Mouse (Mus musculus) hindbrain, embryonic 11.5 days (tissue): Measurements from ENCODE around the gene Cmss1. TPM values are rescaled to one million over a fixed set of nuclear protein-coding genes. Genes with fewer than 3 reads are reported as not detected.

Experiments
- ATAC-seq: fragments of 200-750 bp; cut with Nextera tagmentation; 2 replicates; pipeline ENCODE4 v1.8.0; 2017; ENCODE audit warnings: mild to moderate bottlenecking, moderate TSS enrichment, moderate library complexity; ENCODE audit not compliant: low FRiP score
- DNase-seq: peaks from one replicate; pipeline ENCODE4 v3.0.0-alpha.2; 2015; ENCODE audit warnings: low spot score
- H3K27ac ChIP-seq: fragments of 300-500 bp; sonication (generic); 2 replicates; pipeline ENCODE4 v1.5.1; 2014; ENCODE audit warnings: mild to moderate bottlenecking, low read depth, low read length
- H3K27me3 ChIP-seq: fragments of 300-500 bp; sonication (generic); 2 replicates; pipeline ENCODE4 v1.6.1; 2014; ENCODE audit warnings: mild to moderate bottlenecking, low read length, moderate library complexity, mixed read lengths; ENCODE audit not compliant: control insufficient read depth, insufficient read depth
- H3K36me3 ChIP-seq: fragments of 300-500 bp; sonication (generic); 2 replicates; pipeline ENCODE4 v1.6.1; 2014; ENCODE audit warnings: mild to moderate bottlenecking, low read length, moderate library complexity, mixed read lengths; ENCODE audit not compliant: control insufficient read depth, insufficient read depth
- H3K4me1 ChIP-seq: fragments of 300-500 bp; sonication (generic); replicated peaks from 2 replicates; pipeline ENCODE4 v1.6.1; 2014; ENCODE audit warnings: low read length, mixed read lengths; ENCODE audit not compliant: control insufficient read depth, insufficient read depth
- H3K4me2 ChIP-seq: fragments of 300-500 bp; sonication (generic); replicated peaks from 2 replicates; pipeline ENCODE4 v1.6.1; 2014; ENCODE audit warnings: mild to moderate bottlenecking, low read depth, low read length
- H3K4me3 ChIP-seq: fragments of 300-500 bp; sonication (generic); 2 replicates; pipeline ENCODE4 v1.5.1; 2014; ENCODE audit warnings: low read depth, low read length
- H3K9ac ChIP-seq: fragments of 300-500 bp; sonication (generic); 2 replicates; pipeline ENCODE4 v1.6.1; 2014; ENCODE audit warnings: low read depth, low read length
- H3K9me3 ChIP-seq: fragments of 300-500 bp; sonication (generic); 2 replicates; pipeline ENCODE4 v1.6.1; 2016; ENCODE audit warnings: low read length; ENCODE audit not compliant: control insufficient read depth
- WGBS: fragments of 180-500 bp; shearing (Covaris S2); extraction: QIAGEN DNeasy Blood & Tissue Kit; methylation state at CpG from one replicate; pipeline ENCODE4 v1.1.7; 2014; 5-methylcytosine and 5-hydroxymethylcytosine counted together
- polyA plus RNA-seq: library from polyadenylated mRNA; unstranded; fragments of >200 nt; fragmentation: Nextera tagmentation; extraction: Ambion mirVana; gene quantifications from 2 replicates; pipeline ENCODE4 v1.2.1, GENCODE M21; 2014

The Cmss1 gene
- polyA plus RNA-seq, 1 experiment from 2014 or later, result 51.1 TPM

DNA sequence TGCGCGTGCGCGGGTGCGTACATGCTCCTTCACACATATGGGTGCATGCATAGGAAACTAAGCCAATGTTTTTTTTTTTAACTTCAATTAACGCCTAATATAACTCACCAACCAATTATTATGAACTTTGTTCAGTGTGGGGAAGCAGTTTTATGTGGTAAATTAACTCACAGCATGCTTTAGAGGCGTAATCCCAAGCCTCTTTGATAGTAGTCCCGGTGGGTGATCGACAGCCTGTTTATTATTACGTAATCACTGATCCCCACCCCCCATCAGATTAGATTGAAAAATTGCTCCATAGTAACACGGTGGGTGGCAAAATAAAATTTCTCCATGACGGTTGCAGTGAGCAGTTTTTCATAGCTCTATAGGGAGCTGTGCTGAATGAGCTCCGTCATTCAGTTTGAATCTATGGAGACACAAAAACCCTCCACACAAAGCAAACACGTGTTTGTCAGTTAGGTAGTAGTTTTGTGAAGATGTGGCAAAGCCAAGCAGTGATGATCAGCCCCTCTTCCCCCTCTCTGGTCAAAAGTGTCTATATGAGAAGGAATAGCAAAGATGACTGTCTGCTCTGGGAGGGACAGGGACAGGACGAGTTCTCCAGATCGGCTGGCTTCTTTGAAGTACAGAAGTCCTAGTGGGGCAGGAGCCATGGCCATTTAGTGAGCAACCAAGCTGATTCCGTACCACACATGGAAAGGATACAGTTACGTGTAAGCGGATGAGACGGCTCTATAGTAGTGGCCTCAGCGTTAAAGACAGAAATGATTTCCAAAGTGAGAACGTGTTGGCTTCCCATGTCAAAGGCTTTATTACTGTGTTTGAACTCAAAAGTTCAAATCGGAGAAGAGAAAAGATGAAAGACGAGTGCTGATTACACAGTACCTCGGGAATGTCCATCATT, 303.6 kb downstream of the Cmss1 start:
- Histone ChIP-seq H3K9ac (no peak overlapping the region), H3K4me1 (0 out of 2 replicates have a peak, but pooled peaks cover 3% of the 10 kb centered on the region), H3K36me3 (no peaks in the 10 kb centered on the region), H3K4me3 (no peak overlapping the region), H3K27ac (no peak overlapping the region), H3K4me2 (no peak overlapping the region), H3K27me3 (no peaks in the 10 kb centered on the region), H3K9me3 (no peaks in the 10 kb centered on the region)
- ATAC-seq (no peak), DNase-seq (no peak)
- WGBS, result 75% methylated on average over 25 of the region's 25 CpGs

DNA sequence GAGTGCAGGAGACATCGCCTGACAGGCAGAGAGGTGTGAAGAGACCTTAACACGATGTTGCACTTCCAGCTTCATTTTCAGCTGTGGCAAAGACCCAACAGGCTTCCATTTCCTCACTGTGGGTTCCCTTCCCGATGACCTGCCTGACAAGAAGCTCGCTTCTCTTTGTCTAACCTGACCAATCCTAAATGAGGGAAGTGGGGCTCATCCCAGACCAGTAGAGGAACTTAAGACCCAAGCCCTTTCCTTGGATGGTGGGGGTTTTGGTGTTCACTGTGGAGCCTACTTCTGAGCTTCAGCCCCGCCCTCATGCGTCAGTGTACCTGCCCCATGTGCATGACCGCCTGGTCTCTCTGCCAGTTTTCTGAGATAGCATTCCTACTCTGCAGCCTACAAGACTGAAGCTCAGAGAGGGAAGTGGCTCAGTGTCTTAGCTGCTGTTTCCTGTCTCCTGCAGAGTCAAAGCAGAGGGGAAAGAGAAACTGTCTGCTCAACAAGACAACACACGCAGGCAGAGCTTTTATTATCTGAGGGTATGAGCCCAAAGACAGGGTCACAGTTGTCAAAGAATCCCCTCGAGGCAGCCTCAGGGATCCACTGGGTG, 305.1 kb downstream of the Cmss1 start:
- no peak overlapping the region for H3K4me2 ChIP-seq
- no peak for DNase-seq
- H3K4me1 ChIP-seq, result 0 out of 2 replicates have a peak, but pooled peaks cover 3% of the 10 kb centered on the region
- no peak overlapping the region for H3K27ac ChIP-seq
- ATAC-seq, result no peak
- no peaks in the 10 kb centered on the region for H3K9me3 ChIP-seq
- no peaks in the 10 kb centered on the region for H3K36me3 ChIP-seq
- no peak overlapping the region for H3K9ac ChIP-seq
- no peaks in the 10 kb centered on the region for H3K27me3 ChIP-seq
- H3K4me3 ChIP-seq, result no peak overlapping the region
- 79% methylated on average over 9 of the region's 9 CpGs for WGBS

DNA sequence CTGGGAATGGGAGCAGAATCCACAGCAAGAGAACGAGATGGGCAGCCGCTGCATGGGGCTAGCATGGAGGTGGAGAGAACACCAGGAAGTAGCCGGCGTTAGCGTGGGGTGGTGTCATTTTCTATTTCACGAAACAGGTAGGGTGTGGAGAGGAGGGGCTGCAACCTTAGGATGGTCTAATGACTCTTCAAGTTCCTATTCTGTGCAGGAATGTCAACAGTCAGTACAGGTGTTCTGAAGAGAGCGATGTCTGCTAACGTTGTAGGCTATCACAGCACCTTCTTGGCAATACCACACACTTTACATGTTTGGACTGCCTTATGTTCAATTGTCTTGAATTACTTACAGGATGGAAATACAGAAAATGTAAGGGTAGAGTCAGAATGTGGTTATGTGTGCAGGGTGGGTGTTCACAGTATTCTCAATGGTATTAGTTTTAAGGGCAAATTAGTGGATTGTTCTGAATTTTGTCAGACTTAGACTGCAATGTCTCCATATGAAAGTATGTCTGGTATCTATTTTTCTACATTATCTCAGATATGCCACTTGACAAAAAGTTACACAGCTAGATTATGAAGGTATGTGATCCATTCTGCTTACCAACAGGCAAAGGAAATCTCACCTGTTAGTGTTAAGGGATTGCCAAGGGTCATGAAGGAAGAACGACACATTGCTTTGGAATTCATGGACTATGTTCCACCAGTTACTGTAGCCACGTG, 311.3 kb downstream of the Cmss1 start:
- no peak overlapping the region for H3K4me2 ChIP-seq
- ATAC-seq (no peak), DNase-seq (no peak)
- no peak overlapping the region for H3K4me3 ChIP-seq
- H3K27ac ChIP-seq, result no peak overlapping the region
- no peaks in the 10 kb centered on the region for H3K4me1 ChIP-seq
- WGBS, result 85% methylated on average over 10 of the region's 10 CpGs
- H3K36me3 ChIP-seq, result no peaks in the 10 kb centered on the region
- H3K9me3 ChIP-seq, result no peaks in the 10 kb centered on the region
- no peak overlapping the region for H3K9ac ChIP-seq
- H3K27me3 ChIP-seq, result no peaks in the 10 kb centered on the region

DNA sequence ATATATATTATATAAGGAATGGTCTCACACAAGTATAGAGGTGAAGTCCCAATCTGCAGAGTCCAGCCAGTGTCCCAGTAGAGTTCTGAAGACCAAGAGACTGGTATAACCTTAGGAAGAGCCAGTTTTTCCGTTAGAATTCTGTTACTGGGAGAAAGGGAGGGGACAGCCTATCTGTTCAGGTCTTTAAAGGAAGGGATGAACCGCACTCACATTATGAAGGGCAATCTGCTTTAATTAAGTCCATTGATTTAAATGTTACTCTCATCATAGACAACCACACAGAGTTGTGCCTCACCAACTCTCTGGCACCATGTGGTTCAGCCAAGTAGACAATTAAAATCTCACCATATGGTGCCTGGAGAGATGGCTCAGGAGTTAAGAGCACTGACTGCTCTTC, 313.9 kb downstream of the Cmss1 start, which contains the start of gene Tmem30c:
TSS of gene Tmem30c (minus strand) at position 101 of the 400 bp plus-strand sequence.
- no peaks in the 10 kb centered on the region for H3K27me3 ChIP-seq
- H3K4me2 ChIP-seq, result no peak within 1 kb of the TSS
- ATAC-seq, result no peak
- no peaks in the 10 kb centered on the region for H3K9me3 ChIP-seq
- no peaks in the 10 kb centered on the region for H3K4me1 ChIP-seq
- no peaks in the 10 kb centered on the region for H3K36me3 ChIP-seq
- DNase-seq, result no peak
- H3K27ac ChIP-seq, result no peak within 1 kb of the TSS
- 73% methylated on average over 2 of the region's 2 CpGs for WGBS
- H3K4me3 ChIP-seq, result no peak within 1 kb of the TSS
- H3K9ac ChIP-seq, result no peak within 1 kb of the TSS

DNA sequence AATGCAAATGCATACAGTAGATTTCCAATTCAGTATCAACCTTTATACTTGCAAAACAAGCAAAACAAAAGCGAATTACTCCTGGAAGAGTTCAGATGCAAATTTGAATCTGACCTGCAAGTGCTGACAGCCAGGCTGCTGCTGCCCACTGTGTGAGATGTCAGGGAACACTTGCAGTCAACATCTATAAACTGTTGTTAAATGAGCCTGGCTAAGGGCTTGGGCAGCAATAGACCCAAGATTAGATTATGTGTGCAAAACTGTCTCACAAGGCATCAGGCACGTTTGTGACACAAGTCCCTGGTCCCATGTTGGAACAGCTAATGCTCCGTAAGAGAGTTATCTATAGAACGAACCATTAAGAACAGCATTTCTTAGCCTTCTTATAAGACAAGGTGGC, 314.4 kb downstream of the Cmss1 start:
- H3K4me3 ChIP-seq, result no peak overlapping the region
- no peaks in the 10 kb centered on the region for H3K36me3 ChIP-seq
- H3K4me1 ChIP-seq, result no peaks in the 10 kb centered on the region
- ATAC-seq (no peak), DNase-seq (no peak)
- H3K9ac ChIP-seq, result no peak overlapping the region
- H3K27ac ChIP-seq, result no peak overlapping the region
- WGBS, result 67% methylated on average over 4 of the region's 4 CpGs
- no peaks in the 10 kb centered on the region for H3K9me3 ChIP-seq
- H3K27me3 ChIP-seq, result no peaks in the 10 kb centered on the region
- H3K4me2 ChIP-seq, result no peak overlapping the region

DNA sequence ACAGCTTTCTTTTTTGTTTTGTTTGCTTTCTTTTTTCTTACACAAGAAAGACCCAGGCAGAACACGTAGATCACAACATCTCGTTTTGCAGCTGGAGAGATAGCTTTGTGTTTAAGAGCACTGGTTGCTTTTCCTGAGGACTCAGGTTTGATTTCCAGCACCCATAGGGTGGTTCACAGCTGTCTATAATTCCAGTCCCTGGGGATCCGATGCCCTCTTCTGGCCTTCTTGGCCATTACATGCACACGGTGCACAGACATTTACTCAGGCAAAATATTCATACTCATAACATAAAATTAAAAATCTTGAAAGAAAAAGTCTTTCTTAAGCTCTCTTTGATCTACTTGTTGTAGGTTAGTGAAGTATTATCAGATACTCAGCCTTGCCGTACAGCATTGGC, 315.0 kb downstream of the Cmss1 start:
- Histone ChIP-seq H3K4me2 (no peak overlapping the region), H3K4me3 (no peak overlapping the region), H3K27me3 (no peaks in the 10 kb centered on the region), H3K36me3 (no peaks in the 10 kb centered on the region), H3K4me1 (no peaks in the 10 kb centered on the region), H3K9ac (no peak overlapping the region), H3K9me3 (no peaks in the 10 kb centered on the region), H3K27ac (no peak overlapping the region)
- DNase-seq (no peak), ATAC-seq (no peak)
- 93% methylated on average over 5 of the region's 5 CpGs for WGBS

DNA sequence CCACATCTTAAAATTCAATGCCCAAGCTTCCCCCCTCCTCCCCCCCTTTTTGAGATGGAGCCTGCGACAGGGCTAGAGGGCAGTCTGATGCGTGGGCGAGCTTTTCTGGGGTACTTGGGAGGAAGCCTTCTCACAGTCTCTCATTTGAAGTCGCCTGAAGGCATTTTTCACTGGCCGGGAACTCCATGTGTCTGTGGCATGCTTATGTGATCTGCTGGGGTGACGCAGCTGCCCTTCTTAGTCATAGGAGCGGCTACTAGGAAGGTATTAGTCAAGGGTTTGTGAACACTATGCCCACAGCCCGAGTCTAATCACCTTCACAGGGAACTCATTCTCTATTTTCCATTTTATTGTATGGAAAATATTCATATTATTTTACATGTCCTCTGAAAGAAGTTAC, 325.2 kb downstream of the Cmss1 start:
- Histone ChIP-seq H3K9ac (no peak overlapping the region), H3K4me3 (no peak overlapping the region), H3K27me3 (no peaks in the 10 kb centered on the region), H3K4me2 (no peak overlapping the region), H3K36me3 (no peaks in the 10 kb centered on the region), H3K4me1 (no peaks in the 10 kb centered on the region), H3K9me3 (no peaks in the 10 kb centered on the region), H3K27ac (no peak overlapping the region)
- ATAC-seq (no peak), DNase-seq (no peak)
- WGBS, result 80% methylated on average over 8 of the region's 8 CpGs

DNA sequence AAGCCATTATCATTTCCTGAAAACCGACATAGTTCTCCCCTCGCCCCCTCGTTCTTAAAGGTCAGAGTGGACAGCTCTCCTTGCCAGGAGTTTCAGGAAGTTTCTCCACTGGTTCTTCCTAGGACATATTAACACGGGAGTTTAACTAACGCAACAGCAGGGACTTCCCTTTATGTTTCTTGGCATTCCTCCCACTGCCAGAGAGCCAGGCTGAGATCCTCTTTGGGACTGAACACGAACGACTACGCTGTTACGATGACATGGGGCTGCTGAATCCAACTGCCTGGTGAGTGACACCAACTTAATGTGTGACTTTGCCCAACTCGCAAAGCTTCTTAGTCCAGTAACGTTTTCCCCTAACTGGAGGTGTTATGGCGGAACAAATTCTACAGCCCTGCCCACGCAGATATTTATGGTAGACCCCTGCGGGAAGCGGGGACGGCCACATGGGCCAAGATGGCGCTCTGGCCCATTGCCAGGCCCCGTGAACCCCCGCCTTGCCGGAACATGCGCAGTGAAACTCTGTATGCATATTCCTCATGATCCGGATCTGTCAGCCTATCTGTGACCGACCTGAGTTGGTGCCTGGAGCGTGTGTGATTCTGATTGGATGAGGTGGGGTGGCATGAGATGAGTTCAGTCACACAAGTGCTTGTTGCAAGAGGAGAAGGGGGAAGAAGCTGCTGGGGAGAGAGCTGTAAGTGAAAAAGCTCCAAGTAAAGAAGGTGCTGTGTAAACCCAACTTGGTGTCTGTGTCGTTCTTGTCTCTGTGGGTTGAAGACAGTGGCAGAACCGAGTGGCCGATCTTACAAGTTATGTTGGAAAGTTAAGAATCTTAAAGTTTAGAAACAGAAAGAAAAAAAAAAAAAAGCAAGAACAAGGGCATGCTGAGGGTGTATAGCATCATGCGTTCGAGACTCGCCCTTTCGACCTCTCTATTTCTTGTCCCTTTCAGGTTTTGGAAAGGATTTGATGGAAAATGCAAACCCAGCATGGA, 326.1 kb downstream of the Cmss1 start:
- DNase-seq, result no peak
- no peak overlapping the region for H3K9ac ChIP-seq
- ATAC-seq, result no peak
- H3K36me3 ChIP-seq, result no peaks in the 10 kb centered on the region
- no peaks in the 10 kb centered on the region for H3K4me1 ChIP-seq
- H3K9me3 ChIP-seq, result no peaks in the 10 kb centered on the region
- H3K27ac ChIP-seq, result no peak overlapping the region
- no peaks in the 10 kb centered on the region for H3K27me3 ChIP-seq
- H3K4me3 ChIP-seq, result no peak overlapping the region
- H3K4me2 ChIP-seq, result no peak overlapping the region
- 92% methylated on average over 31 of the region's 31 CpGs for WGBS
